Mouse (Mus musculus) embryonic stem cell, embryonic (primary cell): ENCODE data around the gene Armh4.

Experiments used
- CTCF ChIA-PET, 4 experiments: fragments of 300-600 bp in 2 of 4; fragments of 350-600 bp in 2 of 4; sonication (Branson Sonifier 250); formaldehyde crosslinking; loops; one replicate each; lab custom pipeline; 2022; ENCODE audit warnings: inconsistent platforms in 2 of 4; lab: Charles Lee
- POLR2A ChIA-PET, 4 experiments: fragments of 300-600 bp in 2 of 4; fragments of 350-600 bp in 2 of 4; sonication (Branson Sonifier 250); formaldehyde crosslinking; loops; one replicate each; lab custom pipeline; 2022; ENCODE audit warnings: antibody characterized with exemption in 4 of 4, inconsistent platforms in 1 of 4; lab: Charles Lee

Gene Armh4

DNA sequence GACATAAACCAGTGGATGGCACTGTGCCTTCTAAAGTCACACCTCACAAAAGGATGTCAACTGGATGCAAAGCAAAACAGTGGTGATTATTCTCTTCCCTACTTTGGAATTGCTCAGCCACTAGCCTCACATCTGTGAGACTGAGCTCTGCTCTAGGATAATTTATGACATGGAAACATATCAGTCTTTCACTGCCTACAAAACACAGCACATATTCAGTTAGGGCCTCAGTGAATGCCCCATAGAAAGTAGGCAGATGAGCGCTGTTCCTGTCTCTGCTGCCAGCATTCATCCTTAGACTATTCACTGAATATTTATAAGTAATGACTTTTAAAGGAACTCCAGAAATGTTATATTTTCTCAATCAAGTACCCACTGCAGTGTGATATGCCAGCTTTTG is 37.3 kb downstream of the Armh4 start:
- POLR2A ChIA-PET, result no interaction called here

DNA sequence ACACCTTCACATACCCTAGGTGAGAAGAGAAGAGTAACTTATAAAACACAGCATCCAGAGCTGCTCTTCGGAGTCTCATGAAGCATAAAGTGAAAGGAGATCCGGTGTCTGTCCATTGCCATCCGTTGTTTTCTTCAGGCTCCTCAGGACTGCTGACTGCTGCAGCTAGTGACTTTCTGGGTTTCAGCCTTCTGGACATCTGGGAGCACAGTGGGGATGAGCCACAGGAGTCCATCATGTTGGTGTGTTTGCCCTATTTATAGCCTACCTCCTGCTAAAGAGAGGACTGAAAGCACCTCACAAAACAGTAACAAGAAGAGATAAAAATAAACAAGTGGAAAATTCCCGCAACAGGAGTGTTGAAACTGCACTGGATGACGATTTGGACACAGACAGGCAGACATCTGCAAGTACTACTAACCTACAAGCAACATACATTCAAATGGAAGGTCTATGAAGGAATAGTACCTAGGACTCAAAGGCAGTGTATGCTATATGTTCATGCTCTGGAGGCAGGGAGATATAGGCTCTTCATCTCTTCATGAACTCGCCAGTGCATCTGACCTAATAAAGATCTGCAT is 39.1 kb downstream of the Armh4 start:
- POLR2A ChIA-PET, result no interaction called here
- CTCF ChIA-PET, result no interaction called here

More for the DNA sequence above, 37.3 kb downstream of the Armh4 start:
- CTCF ChIA-PET, result no interaction called here

DNA sequence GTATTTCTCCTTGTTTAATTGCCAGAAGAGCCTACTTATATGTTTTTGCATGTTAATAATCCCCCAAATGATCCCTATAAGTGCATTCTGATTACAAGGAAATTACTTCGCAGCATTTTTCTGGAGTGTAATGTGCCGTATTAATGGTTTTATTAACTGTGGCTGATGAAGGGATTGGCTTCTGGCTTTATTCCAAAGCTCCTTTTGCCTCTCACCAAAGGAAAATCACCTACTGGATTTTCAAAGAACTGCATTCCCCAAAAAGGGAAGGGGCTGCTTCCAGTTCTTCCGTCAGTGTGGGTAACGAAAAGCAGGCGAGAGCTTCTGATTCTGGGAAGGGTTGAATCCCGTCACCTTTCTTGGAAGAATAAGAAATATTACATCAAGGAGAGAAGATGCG is 43.9 kb downstream of the Armh4 start:
- ChIA-PET POLR2A (no interaction called here), CTCF (interaction anchor here in 1 of 4 experiments (1.0 kb wide), 1 partner anchor 29 kb away, joined by 4 read pairs; no protein-coding TSS in a partner anchor)

DNA sequence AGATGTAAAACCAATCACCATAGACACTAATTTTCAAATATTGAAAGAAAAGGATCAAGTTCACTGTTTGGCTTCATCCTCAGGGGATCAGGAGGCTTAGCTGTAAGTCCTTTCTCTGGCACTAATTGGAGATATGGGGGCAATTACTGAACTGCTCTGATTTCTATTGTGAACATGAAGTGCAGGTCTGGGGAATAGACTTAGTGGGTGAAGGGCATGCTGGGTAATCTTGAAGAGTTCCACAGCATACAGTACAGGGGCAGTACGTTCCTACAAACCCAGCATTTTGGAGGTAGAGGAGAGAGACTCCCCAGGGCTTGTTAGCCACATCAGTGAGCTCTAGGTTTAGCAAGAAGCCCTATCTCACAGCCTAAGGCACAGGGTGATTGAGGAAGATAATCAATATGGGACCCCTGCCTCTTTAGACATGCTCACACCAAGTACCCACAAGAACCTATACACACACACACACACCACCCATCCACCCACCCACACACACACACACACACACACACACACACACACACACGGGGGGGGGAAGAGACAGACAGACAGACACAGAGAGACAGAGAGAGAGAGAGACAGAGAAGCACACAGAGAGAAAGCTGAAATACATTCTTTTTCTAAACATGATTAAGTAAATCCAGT is 44.6 kb downstream of the Armh4 start:
- ChIA-PET POLR2A (no interaction called here), CTCF (interaction anchor here in 2 of 4 experiments (0.6 to 0.7 kb wide), 2 partner anchors 555 to 669 kb away, joined by 3 to 4 read pairs; partner anchors contain the start of gene Olfr738 (in 1 of the 2))

DNA sequence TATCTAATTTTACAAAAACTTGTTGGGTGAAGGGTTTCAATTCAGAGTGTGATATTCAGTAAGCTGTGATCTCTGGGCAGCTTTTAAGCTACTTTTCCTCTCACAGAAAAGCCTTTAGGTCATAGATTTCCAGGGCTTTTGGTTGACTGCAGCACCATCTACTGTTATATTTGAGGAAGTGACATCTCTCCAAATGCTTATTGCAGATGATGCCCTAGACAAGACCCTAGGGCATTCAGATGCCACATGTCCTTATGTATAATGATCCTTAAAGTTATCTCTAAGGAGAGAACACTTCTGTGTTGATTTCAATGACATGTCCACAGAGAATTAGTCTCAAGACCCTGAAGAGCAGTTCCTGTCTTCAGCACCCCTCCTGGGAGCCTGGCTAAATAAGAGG is 49.2 kb downstream of the Armh4 start:
- CTCF ChIA-PET, result interaction anchor here (0.6 to 1.0 kb wide), 5 partner anchors 494 to 1362 kb away, joined by 3 to 7 read pairs (median 3); no protein-coding TSS in a partner anchor
- POLR2A ChIA-PET, result no interaction called here

DNA sequence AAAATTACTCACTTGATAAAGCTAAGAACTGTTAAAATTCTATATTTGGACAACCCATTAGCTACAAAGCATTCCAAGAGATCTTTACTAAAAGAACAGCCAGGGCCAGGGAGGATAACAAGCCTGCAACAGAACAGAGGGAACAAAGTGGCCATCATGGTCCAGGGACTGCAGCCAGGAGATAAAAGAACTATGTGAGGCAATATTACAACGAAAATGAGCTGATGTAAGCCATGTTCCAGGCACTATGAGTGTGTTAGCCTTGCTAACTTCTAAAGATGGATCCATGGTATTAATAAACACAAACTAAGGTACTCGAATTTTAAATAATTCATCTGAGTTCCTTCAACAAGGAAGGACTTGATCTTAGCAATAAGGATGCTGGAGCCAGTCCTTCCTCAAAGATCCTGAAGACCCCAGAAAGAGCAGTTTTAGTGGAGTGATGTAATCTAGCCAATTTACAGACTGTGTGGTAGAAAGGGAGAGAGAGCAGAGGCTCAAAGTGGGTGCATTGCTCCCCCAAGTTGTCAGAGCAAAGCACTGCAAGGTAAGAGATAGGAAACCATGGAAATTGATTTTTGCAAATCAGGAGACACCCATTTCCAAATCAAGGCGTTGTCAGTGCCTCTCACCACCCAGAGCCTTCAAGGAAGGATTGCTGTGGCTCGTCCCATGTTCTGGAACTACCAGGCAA is 59.7 kb downstream of the Armh4 start:
- POLR2A ChIA-PET, result no interaction called here
- CTCF ChIA-PET, result interaction anchor here in 1 of 4 experiments (1.3 to 2.4 kb wide), 3 partner anchors 13 to 374 kb away, joined by 3 to 6 read pairs (median 6); no protein-coding TSS in a partner anchor

DNA sequence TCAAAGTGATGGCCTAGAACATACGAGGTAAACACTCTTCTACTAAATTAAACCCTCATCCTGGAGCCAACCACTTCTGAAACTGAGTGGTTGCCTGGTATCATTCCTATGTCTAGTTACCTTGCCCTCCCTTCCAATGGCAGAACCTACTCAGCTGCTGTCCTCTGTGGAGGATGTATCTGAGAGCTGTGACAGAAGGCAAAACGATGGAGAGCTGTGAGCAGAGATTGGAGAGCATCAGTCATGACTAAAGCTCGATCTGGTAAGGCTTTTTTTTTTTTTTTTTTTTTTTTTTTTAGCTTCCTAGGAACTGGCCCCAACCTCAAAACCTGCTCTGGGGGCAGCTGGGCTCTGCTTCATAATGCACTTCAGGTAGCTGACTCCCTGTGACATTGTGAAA is 60.4 kb downstream of the Armh4 start:
- ChIA-PET POLR2A (no interaction called here), CTCF (interaction anchor here in 1 of 4 experiments (0.6 to 2.4 kb wide), 5 partner anchors 12 to 488 kb away, joined by 3 to 6 read pairs (median 3); no protein-coding TSS in a partner anchor)

DNA sequence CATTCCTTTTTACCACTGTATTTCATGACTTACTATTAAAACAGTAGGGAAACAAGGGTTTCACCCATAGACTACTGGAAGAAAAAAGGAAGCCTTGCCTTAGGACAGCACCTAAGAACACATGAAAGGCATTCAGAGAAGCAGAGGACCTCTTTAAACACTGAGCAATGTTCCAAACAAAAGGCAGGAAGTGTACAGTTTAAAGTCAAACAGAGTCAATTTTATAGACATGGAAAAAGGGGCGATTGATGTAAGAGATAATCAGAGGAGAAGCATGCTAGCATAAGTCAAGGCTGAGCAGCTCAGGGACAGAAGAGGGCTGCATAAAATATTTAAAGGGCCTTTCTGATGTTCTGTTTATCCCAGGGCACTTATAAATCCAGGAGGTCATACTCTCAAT is 61.9 kb downstream of the Armh4 start:
- ChIA-PET POLR2A (no interaction called here), CTCF (interaction anchor here in 1 of 4 experiments (2.4 kb wide), 1 partner anchor 10 kb away, joined by 6 read pairs; no protein-coding TSS in a partner anchor)

DNA sequence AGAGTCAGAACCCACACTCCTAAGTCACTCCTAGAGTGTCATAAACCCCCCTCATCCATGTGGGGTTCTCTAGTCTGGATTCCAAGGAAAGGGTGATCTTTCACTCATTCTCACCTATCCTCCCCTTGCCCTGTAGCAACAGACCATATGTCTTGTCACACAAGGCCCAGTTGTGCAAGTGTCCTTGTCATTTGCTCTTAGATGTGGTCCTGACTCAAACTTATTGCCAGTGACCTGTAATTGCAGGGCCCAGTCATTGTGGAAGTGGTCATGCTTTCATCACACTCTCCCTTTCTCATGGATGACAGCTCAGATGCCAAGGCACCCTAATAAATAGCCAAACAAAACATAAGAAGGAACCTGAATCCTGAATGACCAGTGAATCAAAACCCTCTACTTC is 63.5 kb downstream of the Armh4 start:
- CTCF ChIA-PET, result no interaction called here
- POLR2A ChIA-PET, result no interaction called here

DNA sequence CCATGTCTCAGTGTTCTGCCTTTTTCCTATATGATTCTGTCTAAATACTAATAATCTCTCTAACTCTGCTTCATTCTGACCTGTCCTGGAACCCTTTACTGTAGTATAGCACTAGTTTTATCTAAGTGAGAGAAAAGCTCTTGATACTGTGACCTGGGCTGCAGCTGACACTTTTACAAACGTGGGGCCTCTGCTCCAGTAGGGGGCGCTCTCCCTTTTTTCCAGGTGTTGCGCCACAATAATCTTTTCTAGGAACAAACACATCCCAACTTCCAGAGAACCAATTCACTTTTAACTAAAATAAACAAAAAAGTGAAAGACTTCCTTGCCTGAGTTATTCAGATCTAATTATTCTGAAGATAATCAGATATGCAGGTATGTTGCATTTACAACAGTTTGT is 72.2 kb downstream of the Armh4 start:
- CTCF ChIA-PET, result interaction anchor here in 3 of 4 experiments (0.5 to 1.0 kb wide), 4 partner anchors 11 to 448 kb away, joined by 3 to 6 read pairs (median 4); no protein-coding TSS in a partner anchor
- POLR2A ChIA-PET, result no interaction called here

DNA sequence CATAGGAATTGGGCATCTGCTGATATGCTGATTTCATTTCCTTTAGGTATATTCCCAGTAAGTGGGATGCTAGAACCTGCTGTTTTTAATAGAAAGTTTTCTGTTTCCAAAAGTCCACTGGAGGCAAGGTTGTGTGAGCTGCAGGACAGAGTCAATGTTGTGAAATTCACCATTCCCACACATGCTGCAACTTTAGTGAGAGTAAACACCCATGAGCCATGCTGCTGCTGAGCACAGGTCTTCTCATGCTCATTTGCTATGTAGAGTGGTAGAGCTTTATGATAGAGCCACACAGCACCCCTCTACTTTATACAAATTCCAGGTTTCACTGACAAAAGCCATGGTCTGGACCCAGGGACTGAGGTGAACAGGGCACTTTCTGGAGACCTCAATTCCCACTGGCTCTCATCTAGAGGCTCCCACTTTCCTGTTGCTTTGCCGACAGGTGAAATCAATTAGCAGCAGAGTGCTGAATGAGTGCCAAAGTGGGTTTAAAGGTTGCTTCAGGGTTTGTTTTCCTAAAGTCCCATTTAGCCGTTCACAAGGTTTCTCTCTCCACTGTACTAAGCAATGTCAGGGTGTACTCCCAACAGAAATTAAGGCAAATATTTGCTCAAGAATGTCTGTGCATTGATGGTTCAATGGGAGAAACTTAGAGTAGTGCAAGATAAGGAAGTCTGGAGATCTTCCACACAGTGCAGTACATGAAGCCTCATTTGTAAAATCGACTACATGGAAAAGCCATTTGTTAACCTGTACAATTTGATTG is 79.6 kb downstream of the Armh4 start:
- CTCF ChIA-PET, result no interaction called here
- POLR2A ChIA-PET, result no interaction called here

DNA sequence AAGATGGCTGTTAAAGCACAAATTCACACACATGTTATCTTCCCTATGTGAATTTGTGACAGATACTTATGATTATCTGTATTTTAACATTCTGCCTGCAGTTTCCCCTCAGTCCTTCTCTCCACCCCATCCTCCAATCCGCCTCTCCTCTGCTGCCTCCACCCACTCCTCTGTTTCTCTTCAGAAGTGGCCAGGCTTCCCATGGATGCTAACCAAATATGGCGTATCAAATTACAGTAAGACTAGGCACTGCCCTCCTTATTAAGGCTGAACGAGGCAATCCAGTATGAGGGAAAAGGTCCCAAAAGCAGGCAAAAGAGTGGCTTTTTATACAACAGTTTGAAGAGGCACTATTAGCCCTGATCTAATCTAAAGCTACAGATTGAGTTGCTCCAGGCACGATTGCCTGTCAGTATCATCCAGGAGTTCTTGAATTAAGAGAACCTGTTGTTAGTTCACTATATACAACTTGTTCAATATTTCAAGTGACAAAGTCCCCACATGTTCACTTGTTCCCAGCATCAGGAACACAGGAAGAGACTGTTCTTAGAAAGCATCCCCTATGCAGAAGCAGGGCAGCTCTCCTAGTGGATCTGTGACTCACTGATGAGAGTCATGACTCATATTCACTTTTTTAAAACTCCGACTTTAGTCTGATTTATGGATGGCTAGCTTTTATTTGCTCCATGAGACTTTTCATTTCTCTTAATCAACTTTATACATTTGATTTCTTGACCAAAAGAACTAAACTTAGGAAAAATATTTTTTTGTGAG is 103.5 kb downstream of the Armh4 start:
- CTCF ChIA-PET, result no interaction called here
- POLR2A ChIA-PET, result no interaction called here

DNA sequence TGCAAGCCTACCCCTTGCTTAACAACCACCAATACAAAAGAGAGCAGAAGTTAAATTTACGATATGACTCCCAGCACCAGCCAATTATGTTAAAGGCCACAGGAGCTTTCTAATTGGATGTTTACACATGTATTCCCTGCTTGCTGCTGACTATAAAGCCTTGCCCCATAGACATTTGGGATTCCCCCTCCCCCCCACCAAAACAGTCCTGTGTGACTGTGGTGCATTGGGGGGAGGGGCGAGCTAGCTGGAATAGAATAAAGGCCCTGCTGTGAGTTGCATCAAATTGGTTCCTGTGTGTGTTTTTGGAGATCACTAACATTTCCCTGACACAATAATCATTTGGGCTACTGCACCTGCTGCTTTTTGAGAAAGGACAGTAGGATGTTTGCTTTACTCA is 106.6 kb downstream of the Armh4 start:
- ChIA-PET CTCF (no interaction called here), POLR2A (no interaction called here)

DNA sequence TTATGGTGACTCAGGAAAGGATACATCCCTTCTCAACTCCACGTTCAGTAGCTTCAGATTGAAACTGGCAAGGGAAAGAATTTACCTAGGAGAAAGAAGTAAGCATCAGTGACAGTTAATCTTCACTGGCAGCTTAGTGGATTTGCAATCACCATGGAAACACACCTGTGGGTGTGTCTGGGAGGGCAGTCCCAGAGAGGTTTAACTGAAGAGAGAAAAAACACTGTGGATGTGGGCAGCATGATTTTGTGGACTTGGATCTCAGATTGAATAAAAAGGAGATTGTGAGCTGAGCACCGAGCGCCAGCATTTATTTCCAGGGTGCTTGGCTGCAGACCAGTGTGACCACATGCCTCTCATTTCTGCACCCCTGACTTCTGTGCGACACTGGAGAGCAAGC is 122.7 kb downstream of the Armh4 start:
- ChIA-PET POLR2A (no interaction called here), CTCF (no interaction called here)

DNA sequence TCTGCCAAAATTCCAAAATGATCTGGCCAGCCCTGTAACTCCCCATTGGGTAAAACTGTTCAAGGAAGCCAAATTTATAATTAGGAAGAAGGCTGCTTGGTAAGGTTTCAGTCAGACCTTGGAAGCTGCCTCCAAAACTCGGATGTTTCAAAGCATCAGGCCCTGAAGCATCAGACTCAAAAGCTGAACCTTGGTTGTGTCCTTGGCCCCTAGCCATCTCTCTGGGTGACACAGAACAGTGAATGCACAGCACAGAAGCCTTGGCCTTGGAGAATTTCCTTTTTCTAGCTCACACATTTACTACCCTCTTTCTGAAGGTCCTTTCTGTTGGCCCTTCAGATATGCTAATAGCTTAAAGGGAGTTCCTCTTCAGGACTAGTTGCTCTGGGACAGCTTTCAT is 134.0 kb downstream of the Armh4 start:
- ChIA-PET CTCF (no interaction called here), POLR2A (interaction anchor here in 1 of 4 experiments (0.5 kb wide), 1 partner anchor 246 kb away, joined by 3 read pairs; no protein-coding TSS in a partner anchor)

DNA sequence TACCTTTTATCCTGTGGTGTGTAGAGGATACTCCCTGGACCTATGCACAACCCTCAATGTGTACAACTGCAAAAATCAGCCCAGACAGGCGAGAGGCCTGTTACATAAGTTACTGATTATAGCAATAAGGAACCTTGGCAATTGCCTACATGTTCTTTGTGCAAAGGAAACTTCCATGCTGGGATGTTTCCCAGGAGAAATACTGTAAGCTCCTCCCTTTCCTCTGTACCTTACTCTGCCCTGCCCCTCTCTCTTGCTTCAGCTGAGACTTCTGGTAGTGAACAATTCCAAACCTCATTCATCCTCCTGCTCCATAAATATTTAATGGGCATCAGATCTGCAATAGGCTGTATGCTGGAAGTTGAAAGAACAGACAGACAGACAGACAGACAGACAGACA is 145.8 kb downstream of the Armh4 start:
- CTCF ChIA-PET, result no interaction called here
- POLR2A ChIA-PET, result no interaction called here

DNA sequence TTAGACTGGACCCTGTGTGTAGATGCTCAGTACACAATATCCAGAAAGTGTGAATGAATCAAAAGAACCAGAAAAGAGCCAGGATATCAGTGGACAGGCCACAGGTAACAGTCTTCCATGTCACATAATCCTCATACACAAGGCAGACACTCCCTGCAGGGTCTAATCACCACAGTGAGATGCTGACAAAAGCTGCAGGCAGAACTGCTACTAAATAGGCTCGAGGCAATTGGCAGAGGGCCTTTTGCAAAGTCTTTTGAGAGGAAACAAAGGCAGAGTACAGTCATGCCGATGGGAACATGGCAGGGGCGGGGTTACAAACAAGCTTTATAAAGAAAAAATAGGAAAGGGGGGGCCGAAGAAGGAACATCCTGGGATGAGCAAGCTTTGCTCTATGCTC is 157.1 kb downstream of the Armh4 start:
- ChIA-PET POLR2A (interaction anchor here in 1 of 4 experiments (0.6 kb wide), 1 partner anchor 389 kb away, joined by 3 read pairs; no protein-coding TSS in a partner anchor), CTCF (no interaction called here)
